Mouse (Mus musculus): ENCODE measurements around the gene Gnao1. TPM values are rescaled to one million over a fixed set of nuclear protein-coding genes. Genes with fewer than 3 reads are reported as not detected.

Gnao1 gene
- polyA plus RNA-seq, 1 experiment from 2014 or later: 38.9 TPM

Other genes with a start within 250 kb of the Gnao1 start
- gene Amfr, start 202.9 kb downstream of the Gnao1 start, polyA plus RNA-seq (2014; fragmentation: Nextera tagmentation; extraction: Ambion mirVana): 49.3 and 58.1 TPM in 2 replicates
- gene Nudt21, start 227.1 kb downstream of the Gnao1 start, polyA plus RNA-seq (2014; fragmentation: Nextera tagmentation; extraction: Ambion mirVana): 152 and 164 TPM in 2 replicates
- 12.4 and 14.2 TPM in 2 replicates for gene Ogfod1, start 227.2 kb downstream of the Gnao1 start, polyA plus RNA-seq (2014; fragmentation: Nextera tagmentation; extraction: Ambion mirVana)